ENCODE assay signal across 20 mouse cellular contexts in the genomic region with DNA sequence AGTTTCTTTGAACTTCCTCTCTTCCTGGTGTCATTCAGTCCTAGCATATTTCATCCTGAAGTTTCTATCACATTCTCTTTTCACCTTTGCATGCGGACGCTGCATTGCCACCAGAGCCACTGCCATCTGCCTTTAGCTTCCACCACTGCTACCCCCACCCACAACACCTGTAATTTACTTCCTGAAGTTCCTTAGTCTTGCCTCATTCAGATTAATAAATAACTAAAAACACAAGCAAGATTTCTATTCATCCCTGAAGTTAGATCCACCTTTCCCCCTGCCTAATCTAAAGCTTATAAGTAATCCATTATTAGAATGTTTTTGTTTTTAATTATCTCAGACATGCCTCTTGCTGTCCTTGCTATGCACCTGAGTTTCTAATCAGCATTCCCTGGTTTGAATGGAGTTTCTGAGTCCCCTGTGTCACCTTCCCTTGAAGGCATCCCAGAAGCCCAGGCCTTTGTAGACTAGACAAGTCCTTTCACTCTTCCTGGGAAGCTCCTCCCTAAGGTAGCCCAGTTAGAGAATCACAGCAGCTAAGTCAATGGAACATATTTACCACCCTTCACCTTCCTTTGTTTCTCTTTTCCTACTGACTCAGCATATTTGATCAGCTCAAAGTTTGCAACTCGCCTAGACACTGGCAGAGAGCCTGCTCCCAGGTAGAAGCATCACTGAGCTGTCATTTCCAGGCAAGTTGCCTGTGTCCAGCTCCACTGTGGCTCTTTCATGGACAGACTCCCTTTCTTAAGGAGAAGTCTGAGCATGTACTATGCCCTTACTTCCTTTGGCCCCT.
"Had no signal": no experiment of that assay in that cellular context is flagged by ENCODE, and none has a peak within 500 bp of the region (broad histone marks: within the 10 kb centered on the region; RNA-seq: fewer than 3 reads in every experiment).

No protein-coding gene starts in this region.

- H3K27ac ChIP-seq: limb, embryonic 12.5 days; limb, embryonic 15.5 days; liver, embryonic 14.5 days; macrophage; midbrain, embryonic 12.5 days; midbrain, embryonic 15.5 days; neural tube, embryonic 13.5 days had no signal

- ATAC-seq: intestine, embryonic 16.5 days; liver, postnatal 0 days; lung, postnatal 0 days; midbrain, embryonic 15.5 days had no signal

- H3K4me3 ChIP-seq: limb, embryonic 12.5 days; limb, embryonic 15.5 days; midbrain, embryonic 12.5 days; midbrain, embryonic 15.5 days; myocyte; neural tube, embryonic 13.5 days had no signal

- H3K4me1 ChIP-seq: limb, embryonic 12.5 days; limb, embryonic 15.5 days; midbrain, embryonic 12.5 days; midbrain, embryonic 15.5 days; neural tube, embryonic 13.5 days had no signal

- H3K9me3 ChIP-seq: limb, embryonic 12.5 days; limb, embryonic 15.5 days; midbrain, embryonic 12.5 days; midbrain, embryonic 15.5 days; neural tube, embryonic 13.5 days had no signal

- DNase-seq: kidney, adult 8-10 months; kidney, postnatal 4 days; left cerebral cortex, postnatal 4 days; liver, postnatal 0 days; lung, embryonic 14.5 days; retina, postnatal 1 day; right cerebral cortex, postnatal 25 days; thymus, adult 18-20 months; thymus, postnatal 36 days had no signal

- H3K36me3 ChIP-seq: limb, embryonic 12.5 days; limb, embryonic 15.5 days; midbrain, embryonic 12.5 days; midbrain, embryonic 15.5 days; neural tube, embryonic 13.5 days had no signal

- H3K4me2 ChIP-seq: limb, embryonic 12.5 days; limb, embryonic 15.5 days; liver, embryonic 11.5 days; lung, embryonic 14.5 days; midbrain, embryonic 12.5 days; midbrain, embryonic 15.5 days; neural tube, embryonic 13.5 days had no signal

- H3K27me3 ChIP-seq: limb, embryonic 12.5 days; limb, embryonic 15.5 days; midbrain, embryonic 12.5 days; midbrain, embryonic 15.5 days; neural tube, embryonic 13.5 days had no signal

- H3K9ac ChIP-seq: limb, embryonic 12.5 days; limb, embryonic 15.5 days; liver, embryonic 14.5 days; liver, postnatal 0 days; lung, embryonic 14.5 days; midbrain, embryonic 12.5 days; midbrain, embryonic 15.5 days; neural tube, embryonic 13.5 days had no signal
